Mouse (Mus musculus) frontal cortex, postnatal 10 days (tissue): ENCODE data around the gene Chst11.

Source experiments
- DNase-seq, 2 experiments: peaks; one replicate each; pipeline ENCODE4 v3.0.0; 2022; ENCODE audit warnings: low spot score in 2 of 2, mixed read lengths in 1 of 2

The Chst11 gene

GRCm38 (mm10) chr10:83168303-83169056, 183.2 kb downstream of the Chst11 start:
- no peak for DNase-seq

GRCm38 (mm10) chr10:83169554-83169953, 184.3 kb downstream of the Chst11 start:
- DNase-seq: no peak

- no peak for DNase-seq
Measured at GRCm38 (mm10) chr10:83178151-83178550, 192.9 kb downstream of the Chst11 start.

GRCm38 (mm10) chr10:83178661-83179060, 193.4 kb downstream of the Chst11 start:
- DNase-seq: no peak

- DNase-seq: no peak
Measured at GRCm38 (mm10) chr10:83181831-83182572, 196.7 kb downstream of the Chst11 start.

- peak; percentile 54 to 65 for DNase-seq
Measured at GRCm38 (mm10) chr10:83182573-83182960, 197.3 kb downstream of the Chst11 start.

GRCm38 (mm10) chr10:83183634-83184479, 198.6 kb downstream of the Chst11 start:
- no peak for DNase-seq

- DNase-seq: peak in 1 of 2 experiments; percentile 41
Measured at GRCm38 (mm10) chr10:83184480-83185069, 199.3 kb downstream of the Chst11 start.

- no peak for DNase-seq
Measured at GRCm38 (mm10) chr10:83185121-83185520, 199.8 kb downstream of the Chst11 start.

- DNase-seq: no peak
Measured at GRCm38 (mm10) chr10:83186167-83186566, 200.9 kb downstream of the Chst11 start.

- DNase-seq: peak in 1 of 2 experiments; percentile 30
Measured at GRCm38 (mm10) chr10:83186984-83187383, 201.7 kb downstream of the Chst11 start.

GRCm38 (mm10) chr10:83189071-83189470, 203.8 kb downstream of the Chst11 start:
- no peak for DNase-seq

GRCm38 (mm10) chr10:83191476-83191875, 206.2 kb downstream of the Chst11 start:
- DNase-seq: no peak

- DNase-seq: no peak
Measured at GRCm38 (mm10) chr10:83191982-83192381, 206.7 kb downstream of the Chst11 start.

GRCm38 (mm10) chr10:83197690-83198336, 212.5 kb downstream of the Chst11 start:
- DNase-seq: peak; percentile 35 to 66

GRCm38 (mm10) chr10:83198692-83199091, 213.4 kb downstream of the Chst11 start:
- no peak for DNase-seq

- no peak for DNase-seq
Measured at GRCm38 (mm10) chr10:83199290-83199689, 214.0 kb downstream of the Chst11 start.

GRCm38 (mm10) chr10:83201525-83201924, 216.2 kb downstream of the Chst11 start:
- no peak for DNase-seq

GRCm38 (mm10) chr10:83202906-83203702, 217.8 kb downstream of the Chst11 start:
- no peak for DNase-seq

GRCm38 (mm10) chr10:83208436-83208835, 223.1 kb downstream of the Chst11 start:
- no peak for DNase-seq
